Mouse (Mus musculus) thymus, adult 2 months (tissue): Measurements from ENCODE around the gene Mtfr1l.

Experiments
- CTCF ChIP-seq: fragments of 200-500 bp; IDR thresholded peaks from 2 replicates; pipeline ENCODE4 v1.5.1; 2012; ENCODE audit warnings: mild to moderate bottlenecking, control low read depth, low read length, moderate library complexity, borderline replicate concordance; ENCODE audit not compliant: control insufficient read depth, poor library complexity, insufficient read depth; ENCODE audit errors: extremely low read depth
- POLR2A ChIP-seq: fragments of 200-500 bp; IDR thresholded peaks from 2 replicates; pipeline ENCODE4 v1.6.1; 2012; ENCODE audit warnings: mild to moderate bottlenecking, low read length, control low read depth, moderate library complexity; ENCODE audit not compliant: control insufficient read depth, poor library complexity, insufficient read depth; ENCODE audit errors: extremely low read depth

- TF ChIP-seq CTCF = no peak
- peak; percentile 42; the same call in 1 of the 2 replicates for TF ChIP-seq POLR2A
Measured at GRCm38 (mm10) chr4:134510845-134511411, 24.3 kb downstream of the Mtfr1l start, which contains the start of gene Aunip.
